Mouse (Mus musculus) heart, postnatal 25 days (tissue): Measurements from ENCODE around the gene Robo4. TPM values are rescaled to one million over a fixed set of nuclear protein-coding genes. Genes with fewer than 3 reads are reported as not detected.

Source experiments
- DNase-seq: peaks from one replicate; pipeline ENCODE4 v3.0.0; 2022; ENCODE audit warnings: low spot score
- intact Hi-C: fragments of 180-260 bp; cut with DNase I; formaldehyde crosslinking; loops from one replicate; pipeline ENCODE4 v1.15.1; 2025
- total RNA-seq, 2 experiments: library from RNA; stranded (reverse); gene quantifications; 2 replicates each; pipeline ENCODE4 v1.2.3; 2021

Gene Robo4
- total RNA-seq, 2 experiments from 2014 or later: 29.7 to 30.1 TPM

- DNase-seq: no peak
- intact Hi-C loops: no loop called here
Observed at GRCm38 (mm10) chr9:37393482-37394131, 8.1 kb upstream of the Robo4 start.

GRCm38 (mm10) chr9:37400585-37400984 lies 1.1 kb upstream of the Robo4 start:
- intact Hi-C loops: loop anchor here (5.0 kb wide), 1 partner anchor 33 kb away; the partner anchor contains the start of gene Hepacam

GRCm38 (mm10) chr9:37402501-37402900 lies 804 bp downstream of the Robo4 start:
- intact Hi-C loops: loop anchor here (5.0 kb wide), 1 partner anchor 35 kb away; the partner anchor contains the start of gene Hepacam

More at GRCm38 (mm10) chr9:37400585-37400984, 1.1 kb upstream of the Robo4 start:
- peak; percentile 49 for DNase-seq

GRCm38 (mm10) chr9:37403011-37403410 lies 1.3 kb downstream of the Robo4 start:
- DNase-seq: no peak
- intact Hi-C loops: loop anchor here (5.0 kb wide), 1 partner anchor 36 kb away; the partner anchor contains the start of gene Hepacam

More at GRCm38 (mm10) chr9:37402501-37402900, 804 bp downstream of the Robo4 start:
- no peak for DNase-seq

GRCm38 (mm10) chr9:37406372-37406771 lies 4.7 kb downstream of the Robo4 start:
- no peak for DNase-seq
- intact Hi-C loops: no loop called here

- intact Hi-C loops: no loop called here
- DNase-seq: no peak
Observed at GRCm38 (mm10) chr9:37407850-37408502, 6.3 kb downstream of the Robo4 start.

GRCm38 (mm10) chr9:37409698-37410445 lies 8.2 kb downstream of the Robo4 start:
- intact Hi-C loops: no loop called here
- no peak for DNase-seq

- intact Hi-C loops: no loop called here
- no peak for DNase-seq
Observed at GRCm38 (mm10) chr9:37412989-37413388, 11.3 kb downstream of the Robo4 start.

- no peak for DNase-seq
- intact Hi-C loops: no loop called here
Observed at GRCm38 (mm10) chr9:37414666-37415065, 13.0 kb downstream of the Robo4 start.

GRCm38 (mm10) chr9:37418791-37419190 lies 17.1 kb downstream of the Robo4 start:
- DNase-seq: no peak
- intact Hi-C loops: loop anchor here (2.0 kb wide), 1 partner anchor 14 kb away; no protein-coding TSS in a partner anchor

- peak; percentile 66 for DNase-seq
- intact Hi-C loops: no loop called here
Observed at GRCm38 (mm10) chr9:37420676-37421075, 19.0 kb downstream of the Robo4 start.

GRCm38 (mm10) chr9:37421239-37421638 lies 19.5 kb downstream of the Robo4 start:
- DNase-seq: no peak
- intact Hi-C loops: no loop called here

GRCm38 (mm10) chr9:37429326-37429725 lies 27.6 kb downstream of the Robo4 start:
- intact Hi-C loops: no loop called here
- DNase-seq: no peak

GRCm38 (mm10) chr9:37430582-37430981 lies 28.9 kb downstream of the Robo4 start:
- intact Hi-C loops: loop anchor here (2.0 to 5.0 kb wide), 2 partner anchors 186 to 502 kb away; no protein-coding TSS in a partner anchor
- DNase-seq: peak; percentile 53

- intact Hi-C loops: loop anchor here (2.0 to 5.0 kb wide), 2 partner anchors 29 to 500 kb away; no protein-coding TSS in a partner anchor
- no peak for DNase-seq
Observed at GRCm38 (mm10) chr9:37432026-37432666, 30.4 kb downstream of the Robo4 start.

- intact Hi-C loops: loop anchor here (2.0 to 5.0 kb wide), 2 partner anchors 28 to 499 kb away; no protein-coding TSS in a partner anchor
- no peak for DNase-seq
Observed at GRCm38 (mm10) chr9:37432720-37433421, 31.2 kb downstream of the Robo4 start, which contains the start of gene Robo3. TSS of gene Robo3 (minus strand) at chr9:37433246.

GRCm38 (mm10) chr9:37433823-37434560 lies 32.3 kb downstream of the Robo4 start:
- intact Hi-C loops: loop anchor here (2.0 to 5.0 kb wide), 2 partner anchors 27 to 498 kb away; no protein-coding TSS in a partner anchor
- DNase-seq: no peak

GRCm38 (mm10) chr9:37434932-37435331 lies 33.2 kb downstream of the Robo4 start:
- intact Hi-C loops: loop anchor here (5.0 kb wide), 1 partner anchor 497 kb away; no protein-coding TSS in a partner anchor
- DNase-seq: no peak
